Mouse (Mus musculus) megakaryocyte, embryonic 14.5 days (primary cell): Measurements from ENCODE around the gene Muc3. TPM values are rescaled to one million over a fixed set of nuclear protein-coding genes. Genes with fewer than 3 reads are reported as not detected.
"Not testable (repeated sequence)": the region's sequence is repeated elsewhere in the genome, so short reads cannot be mapped to it uniquely, and the experiment has no call there.

ENCODE experiments used
- H3K27me3 ChIP-seq: replicated peaks from 2 replicates; pipeline ENCODE3; 2012; ENCODE audit warnings: inconsistent platforms
- H3K36me3 ChIP-seq: replicated peaks from 2 replicates; pipeline ENCODE3; 2012; ENCODE audit warnings: low read length, inconsistent platforms, mixed read lengths
- H3K4me1 ChIP-seq: 2 replicates; pipeline ENCODE4 v1.6.1; 2012; ENCODE audit warnings: inconsistent platforms
- H3K4me3 ChIP-seq: replicated peaks from 2 replicates; pipeline ENCODE3; 2012; ENCODE audit warnings: moderate library complexity, mild to moderate bottlenecking, inconsistent platforms
- H3K9me3 ChIP-seq: 2 replicates; pipeline ENCODE4 v1.6.1; 2012; ENCODE audit warnings: inconsistent platforms
- FLI1 ChIP-seq: IDR thresholded peaks from 2 replicates; pipeline ENCODE4 v1.6.1; 2012; ENCODE audit warnings: low read length, inconsistent platforms, mixed read lengths
- GATA1 ChIP-seq: IDR thresholded peaks from 3 replicates; pipeline ENCODE4 v1.6.1; 2012; ENCODE audit warnings: mixed read lengths, low read length, inconsistent platforms, borderline replicate concordance
- polyA plus RNA-seq: library from polyadenylated mRNA; stranded (reverse); fragments of >175 nt; gene quantifications from 2 replicates; pipeline ENCODE4 v1.2.3, GENCODE M21; 2012; ENCODE audit warnings: low replicate concordance; ENCODE audit not compliant: insufficient read depth

Gene Muc3
- polyA plus RNA-seq, 1 experiment: not detected

- Histone ChIP-seq H3K36me3 (no peaks in the 10 kb centered on the region), H3K4me1 (peaks cover 8% of the 10 kb centered on the region), H3K4me3 (no peak overlapping the region), H3K27me3 (peaks cover 31% of the 10 kb centered on the region), H3K9me3 (peaks cover 9% of the 10 kb centered on the region; the same call in 1 of the 2 replicates)
- TF ChIP-seq GATA1 (no peak), FLI1 (no peak)
Measured at GRCm38 (mm10) chr5:137123516-137123915, 25.6 kb downstream of the Muc3 start.

GRCm38 (mm10) chr5:137122686-137123193, 26.4 kb downstream of the Muc3 start:
- TF ChIP-seq FLI1: no peak
- no peak for TF ChIP-seq GATA1
- H3K27me3 ChIP-seq: peaks cover 24% of the 10 kb centered on the region
- no peaks in the 10 kb centered on the region for H3K36me3 ChIP-seq
- no peak overlapping the region for H3K4me3 ChIP-seq
- peaks cover 4% of the 10 kb centered on the region; the same call in 1 of the 2 replicates for H3K9me3 ChIP-seq
- H3K4me1 ChIP-seq: peaks cover 8% of the 10 kb centered on the region

- peaks cover 19% of the 10 kb centered on the region for H3K4me1 ChIP-seq
- peaks cover 3% of the 10 kb centered on the region; the same call in 1 of the 2 replicates for H3K9me3 ChIP-seq
- H3K27me3 ChIP-seq: peaks cover 17% of the 10 kb centered on the region
- H3K36me3 ChIP-seq: no peaks in the 10 kb centered on the region
- H3K4me3 ChIP-seq: no peak overlapping the region
- TF ChIP-seq GATA1 (no peak), FLI1 (no peak)
Measured at GRCm38 (mm10) chr5:137121280-137121679, 27.8 kb downstream of the Muc3 start.

GRCm38 (mm10) chr5:137118878-137119277, 30.2 kb downstream of the Muc3 start:
- Histone ChIP-seq H3K4me3 (no peak overlapping the region), H3K36me3 (peaks cover 14% of the 10 kb centered on the region), H3K27me3 (peaks cover 4% of the 10 kb centered on the region), H3K4me1 (peaks cover 37% of the 10 kb centered on the region), H3K9me3 (peaks cover 2% of the 10 kb centered on the region)
- TF ChIP-seq GATA1 (no peak), FLI1 (no peak)

- Histone ChIP-seq H3K36me3 (peaks cover 23% of the 10 kb centered on the region), H3K9me3 (peaks cover 11% of the 10 kb centered on the region), H3K4me1 (peaks cover 39% of the 10 kb centered on the region)
- H3K27me3 ChIP-seq, H3K4me3 ChIP-seq: not testable (repeated sequence)
Measured at GRCm38 (mm10) chr5:137117994-137118393, 31.1 kb downstream of the Muc3 start.

GRCm38 (mm10) chr5:137116987-137117386, 32.1 kb downstream of the Muc3 start:
- Histone ChIP-seq H3K4me3 (peak overlapping the region; percentile 98), H3K36me3 (peaks cover 32% of the 10 kb centered on the region), H3K4me1 (peaks cover 31% of the 10 kb centered on the region), H3K9me3 (peaks cover 16% of the 10 kb centered on the region), H3K27me3 (no peaks in the 10 kb centered on the region)
- TF ChIP-seq FLI1: no peak
- no peak for TF ChIP-seq GATA1

- TF ChIP-seq FLI1 (no peak), GATA1 (no peak)
- Histone ChIP-seq H3K9me3 (peaks cover 16% of the 10 kb centered on the region), H3K4me1 (peaks cover 31% of the 10 kb centered on the region), H3K36me3 (peaks cover 40% of the 10 kb centered on the region), H3K27me3 (no peaks in the 10 kb centered on the region), H3K4me3 (peak within 1 kb of the TSS; percentile 98)
Measured at GRCm38 (mm10) chr5:137115866-137116847, 33.0 kb downstream of the Muc3 start, which contains the start of gene Trim56. TSS of gene Trim56 (minus strand) at chr5:137116209.

- H3K4me3 ChIP-seq: peak overlapping the region; percentile 98
- H3K36me3 ChIP-seq: peaks cover 51% of the 10 kb centered on the region
- no peak for TF ChIP-seq FLI1
- no peak for TF ChIP-seq GATA1
- H3K9me3 ChIP-seq: peaks cover 25% of the 10 kb centered on the region
- peaks cover 34% of the 10 kb centered on the region for H3K4me1 ChIP-seq
- H3K27me3 ChIP-seq: no peaks in the 10 kb centered on the region
Measured at GRCm38 (mm10) chr5:137114891-137115561, 34.1 kb downstream of the Muc3 start.

GRCm38 (mm10) chr5:137111542-137112408, 37.3 kb downstream of the Muc3 start:
- Histone ChIP-seq H3K27me3 (no peaks in the 10 kb centered on the region), H3K36me3 (peaks cover 64% of the 10 kb centered on the region), H3K4me1 (peaks cover 39% of the 10 kb centered on the region), H3K4me3 (no peak overlapping the region), H3K9me3 (peaks cover 25% of the 10 kb centered on the region)
- TF ChIP-seq FLI1: no peak
- no peak for TF ChIP-seq GATA1
